Mouse (Mus musculus) mesoderm, embryonic 11.5 days (tissue): ENCODE measurements at regions not wholly inside any gene's neighbourhood (a gene's known extent, or its start where the extent isn't known, plus 50 kb on each side); places are given as distances from the start of the nearest gene placed in this dataset.

Experiments
- DNase-seq: peaks from one replicate; pipeline ENCODE4 v3.0.0-alpha.2; 2012; ENCODE audit warnings: low read depth, low spot score

DNA sequence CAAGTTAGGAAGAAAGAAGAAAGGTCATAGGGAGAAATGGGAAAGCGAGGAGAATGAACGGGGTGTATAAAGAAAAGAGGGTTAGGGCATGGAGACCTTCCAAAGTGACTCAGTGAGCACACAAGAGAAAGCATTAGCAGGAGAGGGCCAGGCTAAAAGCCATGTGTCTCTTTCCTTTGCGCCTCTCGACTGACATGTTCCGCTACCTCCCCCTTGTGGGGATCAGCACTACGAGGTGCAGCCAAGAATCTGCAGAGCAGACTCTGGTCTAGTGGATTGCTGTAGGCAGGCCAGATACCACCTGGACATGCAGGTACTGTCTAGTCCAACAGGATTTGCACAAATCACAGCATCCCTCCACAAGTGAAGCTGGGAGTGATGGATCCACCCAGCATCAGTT is 54.0 kb downstream of the Kcna5 start:
- DNase-seq: no peak

DNA sequence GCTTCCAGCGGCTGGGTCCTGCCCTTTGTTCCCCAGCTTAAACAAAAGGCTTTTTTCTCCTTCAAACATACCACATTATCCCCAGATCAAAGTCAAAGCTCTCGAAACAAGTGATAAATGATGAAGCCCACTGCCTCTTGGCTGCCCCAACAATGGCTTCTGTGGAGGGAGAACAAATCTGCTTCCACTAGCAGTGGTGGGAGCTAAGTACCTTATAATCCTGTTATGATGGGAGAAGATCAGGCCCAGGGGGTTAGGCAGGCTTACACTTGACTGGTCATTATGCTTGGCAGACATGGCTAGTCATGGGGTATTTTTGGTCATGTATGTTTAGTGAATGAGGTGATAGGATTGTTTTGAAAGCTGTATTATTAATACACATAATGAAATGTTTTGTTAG is 57.7 kb downstream of the Kcna5 start:
- DNase-seq: no peak

GRCm38 (mm10) chr6:126476758-126477157 is 58.5 kb downstream of the Kcna5 start:
- no peak for DNase-seq

- DNase-seq: no peak
These were observed 59.7 kb downstream of the Kcna5 start for GRCm38 (mm10) chr6:126475555-126475954.

GRCm38 (mm10) chr6:126453751-126454150 is 81.5 kb downstream of the Kcna5 start:
- no peak for DNase-seq

GRCm38 (mm10) chr6:126445519-126445918 is 89.7 kb downstream of the Kcna5 start:
- peak; percentile 13 for DNase-seq

GRCm38 (mm10) chr6:126440254-126440653 is 95.0 kb downstream of the Kcna5 start:
- no peak for DNase-seq

DNA sequence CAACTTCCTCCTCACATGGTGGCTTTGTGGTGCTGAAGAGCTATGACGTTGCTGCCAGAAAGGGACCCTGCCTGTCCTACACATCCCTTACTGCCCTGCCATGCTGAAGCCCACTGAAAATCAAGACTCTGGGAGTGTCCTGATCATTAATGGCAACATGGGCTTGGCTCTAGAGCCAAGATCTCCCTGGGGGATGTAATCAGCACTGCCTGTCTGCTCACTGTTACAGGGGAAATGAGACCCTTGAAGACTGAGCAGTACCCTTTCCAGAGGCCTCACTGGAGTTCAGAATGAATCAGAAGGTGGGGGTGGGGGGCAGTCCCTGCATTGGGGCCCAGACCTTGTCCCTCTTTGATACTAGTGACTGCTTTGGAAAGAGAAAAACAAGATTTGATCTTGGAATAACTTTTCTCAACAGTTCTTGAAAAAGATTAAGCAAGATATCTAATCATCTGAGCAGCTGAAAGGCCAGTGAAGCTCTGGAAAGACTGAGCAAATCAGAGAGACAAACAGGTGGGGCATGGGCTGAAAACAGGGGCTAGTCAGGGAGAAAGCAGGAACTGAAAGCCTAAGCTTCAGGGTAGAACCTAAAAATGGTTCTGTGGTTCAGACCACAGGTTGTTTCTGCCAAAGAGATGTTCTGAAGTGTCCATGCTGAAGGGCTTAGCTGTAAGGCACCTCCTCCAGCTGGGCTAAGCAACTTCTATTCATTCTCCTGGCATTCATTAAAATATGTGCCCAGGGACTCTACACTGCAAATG is 97.1 kb downstream of the Kcna5 start:
- DNase-seq: no peak

DNA sequence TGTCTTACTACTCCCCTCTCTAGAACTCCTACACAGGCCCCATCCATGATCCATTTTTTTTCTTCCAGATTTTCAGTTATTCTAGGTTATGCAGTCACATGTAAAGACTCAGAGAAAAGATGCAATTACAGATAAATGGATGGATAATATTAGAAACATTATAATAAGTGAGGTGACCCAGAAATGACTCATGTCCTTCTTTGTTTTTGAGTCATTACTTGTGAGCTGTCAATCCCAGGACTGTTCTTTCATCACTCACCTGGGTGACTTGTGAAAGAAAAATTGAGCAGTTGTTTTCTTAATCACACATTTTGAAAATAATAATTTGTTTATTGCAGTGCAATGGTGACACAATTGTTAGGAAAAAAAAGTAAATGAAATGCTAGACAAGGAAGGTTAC is 108.0 kb downstream of the Kcna5 start:
- no peak for DNase-seq

DNA sequence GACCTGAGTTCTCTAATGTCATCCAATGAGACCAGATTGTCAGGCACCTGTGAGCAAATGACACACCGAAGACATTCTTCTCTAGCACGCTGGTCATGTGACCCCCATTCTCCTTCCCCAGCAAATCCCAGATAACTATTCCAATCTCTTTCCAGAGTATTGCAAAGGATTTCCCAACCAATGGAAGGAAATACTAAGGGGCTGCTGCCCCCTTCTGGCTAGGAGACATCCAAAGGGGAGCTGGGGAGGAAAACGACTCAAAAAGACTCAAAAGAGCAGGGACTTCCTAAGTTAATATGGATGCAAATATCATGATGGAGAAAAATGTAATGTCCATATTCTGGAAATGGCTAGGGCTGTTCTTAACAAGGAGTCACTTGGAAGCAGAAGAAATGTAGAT is 129.5 kb downstream of the Kcna5 start:
- peak; percentile 30 for DNase-seq

DNA sequence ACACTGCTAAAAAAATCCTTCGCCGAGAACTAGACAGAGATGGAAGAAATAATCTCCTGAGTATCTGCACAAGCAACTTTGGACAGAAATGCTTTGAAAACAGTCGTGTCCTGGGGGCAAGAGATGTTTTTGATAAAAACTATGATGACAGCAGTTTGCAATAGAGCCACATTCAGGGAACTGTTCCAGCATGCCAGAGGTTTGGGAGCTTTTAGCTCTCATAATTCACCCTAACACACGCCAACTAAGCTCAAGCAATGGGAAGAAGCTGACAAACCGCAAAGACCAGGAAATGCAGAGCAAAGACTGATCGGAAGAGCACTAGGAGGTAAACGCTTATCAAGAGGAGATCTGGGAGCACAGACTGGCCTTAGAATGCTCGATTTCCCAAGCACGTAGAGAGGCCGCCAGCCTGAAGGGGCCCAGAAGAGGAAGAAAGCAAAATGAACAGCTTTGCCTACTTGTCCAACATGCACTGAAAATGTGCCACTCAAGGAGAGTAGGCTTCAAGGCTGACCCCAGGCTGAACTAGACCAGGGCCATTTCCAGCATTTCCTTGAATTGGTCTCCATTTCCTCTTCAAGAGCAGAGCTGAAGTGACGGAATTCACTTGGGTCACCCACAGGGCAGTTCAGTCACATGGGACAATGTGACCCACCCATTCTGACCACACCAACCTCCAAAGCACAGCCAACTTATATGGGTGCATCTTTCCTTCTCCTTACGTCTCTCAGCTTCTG is 130.7 kb downstream of the Kcna5 start:
- no peak for DNase-seq

DNA sequence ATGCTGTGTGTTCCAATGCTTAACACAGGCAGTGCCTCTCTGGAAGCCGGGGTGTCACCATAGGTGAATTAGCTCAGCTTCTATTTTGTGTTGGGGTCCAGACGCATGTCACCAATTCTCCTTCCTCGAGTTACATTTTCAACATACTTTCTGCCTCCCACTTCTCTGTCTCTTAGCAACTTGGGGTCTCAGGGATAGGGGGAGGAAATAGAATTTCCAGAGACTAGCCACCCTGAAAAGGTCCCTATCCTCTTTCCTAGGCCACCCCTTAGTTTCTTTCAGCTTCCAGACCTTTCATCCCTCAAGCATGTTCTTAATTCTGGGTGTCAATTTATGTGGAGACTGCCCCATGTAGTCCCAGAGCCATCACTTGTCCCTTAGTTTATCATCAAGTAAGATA is 135.6 kb downstream of the Kcna5 start:
- DNase-seq: no peak

GRCm38 (mm10) chr6:126398641-126399040 is 136.6 kb downstream of the Kcna5 start:
- DNase-seq: no peak

DNA sequence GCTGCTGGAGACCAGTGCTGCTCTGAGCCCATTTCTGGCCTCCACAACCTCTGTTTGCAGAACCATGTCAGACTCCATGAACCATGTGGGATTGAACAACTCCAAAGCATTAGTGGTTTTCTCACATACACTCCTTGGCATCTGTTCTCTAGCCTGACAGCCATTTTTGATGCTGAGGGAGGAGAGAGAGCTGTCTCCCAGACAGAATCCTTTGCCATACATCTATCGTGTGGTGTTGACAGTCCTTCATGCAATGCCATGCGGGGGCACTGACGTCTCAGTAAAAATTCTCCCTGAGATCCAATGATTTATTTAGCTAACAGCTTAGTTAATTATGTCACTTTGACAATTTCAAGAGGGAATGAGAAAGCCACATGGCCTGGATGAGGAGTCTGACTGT is 140.2 kb downstream of the Kcna5 start:
- DNase-seq: no peak

GRCm38 (mm10) chr6:126394111-126394809 is 141.0 kb downstream of the Kcna5 start:
- no peak for DNase-seq

- DNase-seq: no peak
These were observed 150.8 kb downstream of the Kcna5 start for GRCm38 (mm10) chr6:126384210-126385012.

DNA sequence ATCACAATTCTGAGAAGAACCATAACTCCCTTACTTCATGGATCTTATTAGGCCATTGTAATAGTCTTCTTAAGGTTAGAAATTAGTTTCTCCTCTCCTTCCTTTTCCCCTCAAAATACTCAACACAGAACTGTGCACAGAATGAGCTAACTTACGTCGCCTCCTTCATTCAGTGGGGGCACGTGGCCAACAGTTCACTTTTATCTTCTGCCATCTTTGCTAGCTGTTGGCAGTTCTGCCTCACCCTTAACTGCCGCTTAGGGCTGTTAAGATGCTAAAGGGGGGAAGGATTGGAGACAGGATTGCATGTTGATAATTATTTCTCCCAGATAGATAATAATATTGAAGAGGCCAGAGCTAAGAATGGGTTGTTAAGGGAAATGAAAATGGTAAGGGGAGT is 158.0 kb downstream of the Kcna5 start:
- no peak for DNase-seq

- peak; percentile 12 for DNase-seq
These were observed 160.1 kb downstream of the Kcna5 start for GRCm38 (mm10) chr6:126374970-126375620.

- DNase-seq: peak; percentile 55
These were observed 163.2 kb downstream of the Kcna5 start for GRCm38 (mm10) chr6:126371971-126372370.

DNA sequence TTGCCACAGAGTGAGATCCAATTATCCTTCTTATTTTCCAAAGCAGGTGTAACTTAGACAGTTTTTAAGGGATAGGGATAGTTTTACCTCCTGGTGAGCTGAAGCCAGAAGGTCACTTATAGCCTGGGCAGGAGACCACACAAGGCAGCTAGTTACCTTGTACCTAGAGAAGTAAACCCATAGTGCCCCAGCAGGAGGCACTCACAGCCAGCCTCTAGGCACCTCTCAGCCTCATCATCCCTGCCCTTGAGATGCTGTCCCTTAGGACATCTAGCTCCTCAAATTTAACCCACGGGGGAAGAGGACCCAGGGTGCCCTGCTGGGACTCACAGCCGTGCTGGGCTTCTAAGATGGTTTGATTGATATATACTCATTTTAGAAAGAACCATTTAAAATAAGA is 163.7 kb downstream of the Kcna5 start:
- no peak for DNase-seq

- no peak for DNase-seq
These were observed 169.7 kb downstream of the Kcna5 start for GRCm38 (mm10) chr6:126365495-126365894.
